Mouse (Mus musculus) thymus, adult 2 months (tissue): ENCODE data around the gene Serpina1b.
"Not testable (repeated sequence)": the region's sequence is repeated elsewhere in the genome, so short reads cannot be mapped to it uniquely, and the experiment has no call there.

Source experiments
- CTCF ChIP-seq: fragments of 200-500 bp; IDR thresholded peaks from 2 replicates; pipeline ENCODE4 v1.5.1; 2012; ENCODE audit warnings: mild to moderate bottlenecking, control low read depth, low read length, moderate library complexity, borderline replicate concordance; ENCODE audit not compliant: control insufficient read depth, poor library complexity, insufficient read depth; ENCODE audit errors: extremely low read depth
- POLR2A ChIP-seq: fragments of 200-500 bp; IDR thresholded peaks from 2 replicates; pipeline ENCODE4 v1.6.1; 2012; ENCODE audit warnings: mild to moderate bottlenecking, low read length, control low read depth, moderate library complexity; ENCODE audit not compliant: control insufficient read depth, poor library complexity, insufficient read depth; ENCODE audit errors: extremely low read depth

DNA sequence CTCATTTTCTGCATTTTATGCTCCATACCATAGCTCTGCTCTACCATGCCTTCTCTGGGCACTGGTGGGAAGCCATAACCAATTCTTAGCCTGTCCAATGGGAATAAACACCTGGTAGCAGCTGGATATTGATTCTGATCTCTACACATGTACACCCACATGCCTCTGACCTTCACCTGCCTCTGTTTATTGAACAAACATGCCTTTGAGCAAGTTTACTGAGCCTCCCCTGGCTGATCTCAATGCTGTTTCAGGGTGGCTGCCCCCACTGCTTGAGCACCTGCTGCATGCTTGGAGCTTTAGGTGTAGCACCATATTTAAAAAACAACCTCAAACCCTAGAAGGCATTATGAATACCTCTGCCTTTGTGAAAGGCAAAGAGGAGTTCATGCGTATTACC, 150.3 kb downstream of the Serpina1b start:
- TF ChIP-seq POLR2A, CTCF: not testable (repeated sequence)
